Mouse (Mus musculus): ENCODE measurements around the gene Cdc37. TPM values are rescaled to one million over a fixed set of nuclear protein-coding genes. Genes with fewer than 3 reads are reported as not detected.

Cdc37 gene
- polyA plus RNA-seq, 1 experiment from 2014 or later: 161 TPM

GRCm38 (mm10) chr9:21091707-21092320 lies 58.0 kb downstream of the Cdc37 start, which contains the start of the genes Gm38431 and Raver1:
Gene Gm38431, minus strand, starts transcription at chr9:21091997.
Gene Raver1, minus strand, starts transcription at chr9:21092008.
- DNase-seq (ENCODE audit: low spot score) (peak; percentile 99), ATAC-seq (ENCODE audit: low FRiP score, low TSS enrichment) (peak; percentile 99)
- WGBS: under 1% methylated on average over 54 of the region's 54 CpGs
- no peak for TF ChIP-seq EP300 (optimal IDR thresholded peaks at IDR 0.05)
- TF ChIP-seq CTCF (IDR thresholded peaks at IDR 0.05; ENCODE audit: low read depth): no peak
- peaks cover 7% of the 10 kb centered on the region; the same call in 1 of the 2 replicates for H3K36me3 ChIP-seq (ENCODE audit: control insufficient read depth, insufficient read depth, low read length)
- peak within 1 kb of the TSS; percentile 76 for H3K4me3 ChIP-seq (ENCODE audit: low read depth, low read length)
- H3K4me1 ChIP-seq (replicated peaks; ENCODE audit: control insufficient read depth, insufficient read depth): no peaks in the 10 kb centered on the region
- H3K27me3 ChIP-seq (ENCODE audit: control insufficient read depth, insufficient read depth, low read length): no peaks in the 10 kb centered on the region
- H3K9ac ChIP-seq (ENCODE audit: low read length): peak within 1 kb of the TSS; percentile 79
- no peaks in the 10 kb centered on the region for H3K9me3 ChIP-seq (ENCODE audit: control insufficient read depth, low read length)
- H3K27ac ChIP-seq (replicated peaks): peak within 1 kb of the TSS; percentile 84
- peak within 1 kb of the TSS; percentile 69 for H3K4me2 ChIP-seq (replicated peaks; ENCODE audit: low read depth)

- H3K4me1 ChIP-seq (replicated peaks; ENCODE audit: control insufficient read depth, insufficient read depth): no peaks in the 10 kb centered on the region
- peak overlapping the region; percentile 79 for H3K9ac ChIP-seq (ENCODE audit: low read length)
- peak; percentile 69 for DNase-seq (ENCODE audit: low spot score)
- H3K27ac ChIP-seq (replicated peaks): peak overlapping the region; percentile 84; the same call in 1 of the 2 replicates
- no peaks in the 10 kb centered on the region for H3K27me3 ChIP-seq (ENCODE audit: control insufficient read depth, insufficient read depth, low read length)
- WGBS: 2% methylated on average over 24 of the region's 24 CpGs
- peak; percentile 6 for ATAC-seq (ENCODE audit: low FRiP score, low TSS enrichment)
- no peaks in the 10 kb centered on the region for H3K9me3 ChIP-seq (ENCODE audit: control insufficient read depth, low read length)
- no peak for TF ChIP-seq EP300 (optimal IDR thresholded peaks at IDR 0.05)
- TF ChIP-seq CTCF (IDR thresholded peaks at IDR 0.05; ENCODE audit: low read depth): no peak
- H3K36me3 ChIP-seq (ENCODE audit: control insufficient read depth, insufficient read depth, low read length): peaks cover 12% of the 10 kb centered on the region
- H3K4me2 ChIP-seq (replicated peaks; ENCODE audit: low read depth): peak overlapping the region; percentile 69
- peak overlapping the region; percentile 76 for H3K4me3 ChIP-seq (ENCODE audit: low read depth, low read length)
Observed at GRCm38 (mm10) chr9:21090972-21091706, 58.6 kb downstream of the Cdc37 start.

GRCm38 (mm10) chr9:21090537-21090936 lies 59.2 kb downstream of the Cdc37 start:
- Histone ChIP-seq H3K4me2 (replicated peaks; ENCODE audit: low read depth) (peak overlapping the region; percentile 69), H3K36me3 (ENCODE audit: control insufficient read depth, insufficient read depth, low read length) (peaks cover 16% of the 10 kb centered on the region), H3K4me1 (replicated peaks; ENCODE audit: control insufficient read depth, insufficient read depth) (no peaks in the 10 kb centered on the region), H3K4me3 (ENCODE audit: low read depth, low read length) (peak overlapping the region; percentile 76), H3K9ac (ENCODE audit: low read length) (peak overlapping the region; percentile 79), H3K27ac (replicated peaks) (no peak overlapping the region), H3K27me3 (ENCODE audit: control insufficient read depth, insufficient read depth, low read length) (no peaks in the 10 kb centered on the region), H3K9me3 (ENCODE audit: control insufficient read depth, low read length) (no peaks in the 10 kb centered on the region)
- WGBS: 68% methylated on average over 1 of the region's 1 CpGs
- no peak for DNase-seq (ENCODE audit: low spot score)
- TF ChIP-seq CTCF (IDR thresholded peaks at IDR 0.05; ENCODE audit: low read depth) (no peak), EP300 (optimal IDR thresholded peaks at IDR 0.05) (no peak)
- no peak for ATAC-seq (ENCODE audit: low FRiP score, low TSS enrichment)

DNA sequence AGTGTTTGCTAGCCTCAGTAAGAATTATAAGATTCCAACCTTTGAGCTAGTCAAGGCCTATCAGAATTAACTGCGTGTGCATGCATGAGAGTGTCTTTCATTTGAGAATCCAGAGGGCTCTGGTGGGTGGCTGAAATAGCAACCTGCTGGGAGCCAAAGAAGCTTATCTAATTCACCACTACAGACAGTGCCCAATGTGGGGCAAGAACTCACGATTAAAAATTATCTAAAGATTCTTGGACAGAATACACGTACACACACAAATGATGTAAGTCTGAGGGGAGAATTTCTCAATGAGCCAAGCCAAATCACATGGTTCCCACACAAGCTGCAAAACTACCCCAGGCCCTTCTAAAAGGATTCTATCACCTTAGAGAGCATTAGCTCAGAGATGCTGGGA lies 66.5 kb downstream of the Cdc37 start:
- Histone ChIP-seq H3K27ac (replicated peaks) (no peak overlapping the region), H3K9ac (ENCODE audit: low read length) (no peak overlapping the region), H3K4me1 (replicated peaks; ENCODE audit: control insufficient read depth, insufficient read depth) (no peaks in the 10 kb centered on the region), H3K36me3 (ENCODE audit: control insufficient read depth, insufficient read depth, low read length) (peaks cover 40% of the 10 kb centered on the region), H3K9me3 (ENCODE audit: control insufficient read depth, low read length) (no peaks in the 10 kb centered on the region), H3K27me3 (ENCODE audit: control insufficient read depth, insufficient read depth, low read length) (no peaks in the 10 kb centered on the region), H3K4me3 (ENCODE audit: low read depth, low read length) (no peak overlapping the region), H3K4me2 (replicated peaks; ENCODE audit: low read depth) (no peak overlapping the region)
- ATAC-seq (ENCODE audit: low FRiP score, low TSS enrichment): no peak
- DNase-seq (ENCODE audit: low spot score): no peak
- 76% methylated on average over 3 of the region's 3 CpGs for WGBS
- no peak for TF ChIP-seq EP300 (optimal IDR thresholded peaks at IDR 0.05)
- no peak for TF ChIP-seq CTCF (IDR thresholded peaks at IDR 0.05; ENCODE audit: low read depth)

Other genes starting within 250 kb of the Cdc37 start
- gene Dnmt1, start 190.1 kb downstream of the Cdc37 start, polyA plus RNA-seq (2015; fragmentation: Nextera tagmentation; extraction: Ambion mirVana): 17.9 TPM in 2 replicates
- gene S1pr2, start 173.2 kb downstream of the Cdc37 start, polyA plus RNA-seq (2015; fragmentation: Nextera tagmentation; extraction: Ambion mirVana): 16.3 and 19.4 TPM in 2 replicates
- 87.3 and 90.2 TPM in 2 replicates for gene Mrpl4, start 147.2 kb downstream of the Cdc37 start, polyA plus RNA-seq (2015; fragmentation: Nextera tagmentation; extraction: Ambion mirVana)
- gene Icam1, start 134.0 kb downstream of the Cdc37 start, polyA plus RNA-seq (2015; fragmentation: Nextera tagmentation; extraction: Ambion mirVana): 9.5 and 11.9 TPM in 2 replicates
- gene Icam4, start 120.6 kb downstream of the Cdc37 start, polyA plus RNA-seq (2015; fragmentation: Nextera tagmentation; extraction: Ambion mirVana): 0.50 and 0.81 TPM in 2 replicates
- gene Icam5, start 117.9 kb downstream of the Cdc37 start, polyA plus RNA-seq (2015; fragmentation: Nextera tagmentation; extraction: Ambion mirVana): 0.15 and 0.27 TPM in 2 replicates
- not detected in 2 replicates for gene Zglp1, start 82.9 kb downstream of the Cdc37 start, polyA plus RNA-seq (2015; fragmentation: Nextera tagmentation; extraction: Ambion mirVana)
- gene Gm49373, start 76.9 kb downstream of the Cdc37 start, polyA plus RNA-seq (2015; fragmentation: Nextera tagmentation; extraction: Ambion mirVana): 0.11 and 0.24 TPM in 2 replicates
- 39.4 and 42.3 TPM in 2 replicates for gene Fdx1l, start 76.4 kb downstream of the Cdc37 start, polyA plus RNA-seq (2015; fragmentation: Nextera tagmentation; extraction: Ambion mirVana)
- 0.28 and 0.86 TPM in 2 replicates for gene Gm38431, start 58.0 kb downstream of the Cdc37 start, polyA plus RNA-seq (2015; fragmentation: Nextera tagmentation; extraction: Ambion mirVana)
- 15.0 and 18.3 TPM in 2 replicates for gene Raver1, start 58.0 kb downstream of the Cdc37 start, polyA plus RNA-seq (2015; fragmentation: Nextera tagmentation; extraction: Ambion mirVana)
- 6.8 and 7.1 TPM in 2 replicates for gene Tyk2, start 18.7 kb downstream of the Cdc37 start, polyA plus RNA-seq (2015; fragmentation: Nextera tagmentation; extraction: Ambion mirVana)
- 2.5 and 3.0 TPM in 2 replicates for gene Pde4a, start 15.7 kb upstream of the Cdc37 start, polyA plus RNA-seq (2015; fragmentation: Nextera tagmentation; extraction: Ambion mirVana)
- 37.2 and 40.8 TPM in 2 replicates for gene Keap1, start 89.4 kb upstream of the Cdc37 start, polyA plus RNA-seq (2015; fragmentation: Nextera tagmentation; extraction: Ambion mirVana)
- 4.7 and 5.0 TPM in 2 replicates for gene S1pr5, start 98.5 kb upstream of the Cdc37 start, polyA plus RNA-seq (2015; fragmentation: Nextera tagmentation; extraction: Ambion mirVana)
- gene Atg4d, start 115.3 kb upstream of the Cdc37 start, polyA plus RNA-seq (2015; fragmentation: Nextera tagmentation; extraction: Ambion mirVana): 38.6 and 41.7 TPM in 2 replicates
- gene Kri1, start 138.0 kb upstream of the Cdc37 start, polyA plus RNA-seq (2015; fragmentation: Nextera tagmentation; extraction: Ambion mirVana): 6.7 and 7.9 TPM in 2 replicates
- 23.1 and 28.0 TPM in 2 replicates for gene Cdkn2d, start 141.4 kb upstream of the Cdc37 start, polyA plus RNA-seq (2015; fragmentation: Nextera tagmentation; extraction: Ambion mirVana)
- 84.9 and 90.6 TPM in 2 replicates for gene Ap1m2, start 162.4 kb upstream of the Cdc37 start, polyA plus RNA-seq (2015; fragmentation: Nextera tagmentation; extraction: Ambion mirVana)
- gene Slc44a2, start 170.7 kb upstream of the Cdc37 start, polyA plus RNA-seq (2015; fragmentation: Nextera tagmentation; extraction: Ambion mirVana): 55.2 and 62.6 TPM in 2 replicates
- gene Ilf3, start 217.9 kb upstream of the Cdc37 start, polyA plus RNA-seq (2015; fragmentation: Nextera tagmentation; extraction: Ambion mirVana): 41.4 and 45.2 TPM in 2 replicates

Measured in stomach, postnatal 0 days (tissue).